Mouse (Mus musculus) cerebellum, adult 8-10 months (tissue): ENCODE results near the gene Gm20388.
A peak's percentile ranks its signal among the peaks of the same experiment; 100 is the strongest.

Experiments
- DNase-seq: peaks from one replicate; pipeline ENCODE4 v3.0.0; 2022

Gene Gm20388

DNA sequence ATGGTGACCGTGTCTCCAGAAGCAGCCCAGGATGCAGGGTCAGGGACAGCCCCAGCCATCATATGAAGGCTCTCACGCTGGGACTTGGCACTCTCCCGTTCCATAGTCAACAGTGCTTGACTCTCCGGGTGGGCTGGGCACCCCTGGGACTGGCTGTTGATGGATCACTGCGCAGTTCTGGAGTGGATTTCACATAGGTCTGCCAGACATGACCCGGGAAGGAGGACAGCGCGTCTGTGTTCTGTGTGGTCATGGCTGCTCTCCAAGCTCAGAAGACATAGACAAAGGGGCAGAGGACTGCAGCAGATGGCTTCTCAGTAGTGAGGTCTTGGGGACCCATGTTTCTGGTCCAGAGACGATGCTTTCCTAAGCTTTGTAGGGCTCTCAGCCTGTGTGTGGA lies 2140.0 kb downstream of the Gm20388 start:
- DNase-seq = peak; percentile 32

DNA sequence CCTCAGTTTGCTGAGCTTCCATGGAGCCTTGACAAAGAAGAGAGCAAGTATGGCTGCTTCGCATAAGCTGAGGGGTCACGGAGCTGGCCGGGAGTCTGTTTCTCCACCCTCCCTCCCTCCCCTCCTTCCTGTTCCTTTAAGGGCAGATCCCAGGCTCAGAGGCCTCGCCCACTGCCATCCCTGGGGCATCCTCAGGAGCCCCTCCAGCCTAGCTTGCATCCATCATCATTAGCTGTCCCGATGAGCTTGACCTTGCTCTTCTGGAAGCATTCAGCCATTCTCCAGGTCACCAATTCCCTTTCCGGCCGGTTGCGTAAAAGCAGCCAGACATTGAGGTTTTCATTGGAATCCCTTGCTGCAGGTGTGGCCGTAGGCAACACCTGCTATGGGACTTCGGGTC lies 2144.7 kb downstream of the Gm20388 start:
- no peak for DNase-seq

DNA sequence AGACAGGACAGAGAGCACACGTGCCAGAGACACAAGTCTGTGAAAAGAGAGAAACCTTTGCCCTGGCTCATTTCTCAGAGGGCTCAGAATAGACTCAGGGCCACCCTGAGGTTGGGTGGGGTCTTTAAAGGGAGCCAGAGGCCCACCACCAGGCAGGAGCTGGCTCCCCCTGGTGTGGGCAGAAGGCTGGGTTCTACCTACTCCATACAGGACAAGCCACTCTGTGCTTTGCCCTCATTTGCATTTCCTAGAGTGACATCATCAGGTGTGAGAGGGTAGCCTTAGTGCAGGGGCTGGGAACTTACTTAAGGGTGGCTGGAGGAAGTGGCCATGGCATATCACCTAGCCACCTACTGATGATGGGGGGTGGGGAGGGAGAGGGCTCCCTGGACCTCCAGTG lies 2145.5 kb downstream of the Gm20388 start:
- DNase-seq = no peak

DNA sequence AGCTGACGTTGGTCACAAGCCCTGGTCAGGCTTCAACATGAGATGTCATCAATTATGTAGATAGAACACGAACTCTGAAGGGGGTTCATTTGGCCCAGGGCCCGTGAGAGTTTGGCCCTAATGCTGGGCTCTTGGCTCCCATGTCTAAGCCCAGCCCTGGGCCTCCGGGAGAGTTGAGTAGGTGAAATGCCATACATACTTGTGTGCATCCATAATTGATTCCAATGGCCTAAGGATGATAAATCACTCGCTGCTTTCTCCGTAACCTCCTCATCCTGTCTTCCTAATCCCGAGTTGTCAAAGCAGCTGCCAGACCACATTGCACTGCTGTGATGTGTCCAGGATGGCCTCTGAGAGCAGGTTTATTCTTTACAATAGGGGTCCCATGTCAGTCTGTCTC lies 2146.2 kb downstream of the Gm20388 start:
- no peak for DNase-seq

DNA sequence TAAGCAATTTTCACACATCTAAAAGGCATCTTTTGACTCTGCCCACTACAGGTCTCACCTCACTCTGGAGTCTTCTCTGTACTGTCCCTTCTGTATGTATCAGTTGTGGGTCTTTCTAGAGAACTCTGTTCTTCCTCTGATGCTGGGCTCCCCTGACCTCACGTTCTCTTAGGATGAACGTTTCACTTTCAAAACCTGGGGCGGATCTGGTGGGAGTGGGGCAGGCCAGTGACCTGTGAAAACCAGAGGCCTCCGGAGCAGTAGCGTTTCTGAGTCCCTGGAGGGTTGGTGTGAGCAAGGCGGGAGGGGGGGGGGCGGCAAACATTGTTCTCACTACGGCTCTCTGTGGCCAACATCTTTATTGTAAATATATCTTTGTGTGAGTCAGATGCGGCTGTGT lies 2147.9 kb downstream of the Gm20388 start:
- no peak for DNase-seq

DNA sequence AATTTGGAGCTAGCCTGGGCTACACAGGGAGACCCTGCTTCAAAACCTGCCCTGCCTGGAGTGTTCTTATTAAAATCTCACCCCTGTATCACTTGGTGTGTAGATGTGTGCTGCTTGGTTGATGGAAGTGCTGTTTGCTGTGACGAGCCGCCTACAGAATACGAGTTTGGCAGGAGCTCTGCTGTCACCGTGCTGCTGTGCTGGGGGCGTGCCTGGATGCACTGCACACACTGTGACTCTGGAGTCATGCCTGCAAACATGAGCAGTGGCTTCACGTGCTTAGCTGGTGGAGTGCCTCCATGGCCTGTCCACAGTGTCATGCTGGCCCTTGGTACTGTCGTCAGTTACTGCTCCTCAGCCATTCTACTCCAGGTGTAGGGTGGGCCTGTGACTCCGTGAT lies 2148.3 kb downstream of the Gm20388 start:
- no peak for DNase-seq

DNA sequence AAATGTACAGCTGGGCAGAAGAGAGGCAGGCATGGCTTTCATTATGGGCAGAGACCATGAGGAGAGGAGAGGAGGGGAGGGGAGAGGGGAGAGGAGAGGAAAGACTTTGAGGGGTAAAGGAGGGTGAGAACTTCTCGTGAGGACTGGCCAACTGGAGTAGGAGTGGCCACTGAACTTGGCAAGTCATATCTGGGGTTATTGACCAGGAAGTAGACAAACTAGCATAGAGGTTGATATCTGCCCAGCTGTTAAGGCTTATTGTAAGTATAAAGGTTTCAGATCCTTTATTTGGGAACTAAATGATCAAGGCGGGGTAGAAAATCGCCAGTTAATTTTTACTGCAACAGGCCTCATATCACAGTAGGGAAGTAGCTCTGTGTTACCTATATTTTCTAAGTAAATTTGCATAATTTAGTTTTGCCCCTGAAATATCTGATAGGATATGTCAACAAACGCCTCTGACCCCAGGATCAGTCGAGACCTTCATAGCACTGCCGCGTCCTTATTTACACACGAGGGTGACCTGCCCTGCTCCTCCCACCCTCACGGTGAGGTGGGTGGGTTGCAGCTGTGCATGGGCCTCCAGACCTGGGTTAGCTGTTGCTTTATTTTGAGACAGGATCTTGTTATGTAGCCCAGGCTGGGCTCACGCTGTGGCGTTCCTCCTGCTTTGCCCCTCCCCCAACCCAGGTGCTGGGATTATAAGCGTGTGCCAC lies 2152.0 kb downstream of the Gm20388 start:
- DNase-seq = no peak

DNA sequence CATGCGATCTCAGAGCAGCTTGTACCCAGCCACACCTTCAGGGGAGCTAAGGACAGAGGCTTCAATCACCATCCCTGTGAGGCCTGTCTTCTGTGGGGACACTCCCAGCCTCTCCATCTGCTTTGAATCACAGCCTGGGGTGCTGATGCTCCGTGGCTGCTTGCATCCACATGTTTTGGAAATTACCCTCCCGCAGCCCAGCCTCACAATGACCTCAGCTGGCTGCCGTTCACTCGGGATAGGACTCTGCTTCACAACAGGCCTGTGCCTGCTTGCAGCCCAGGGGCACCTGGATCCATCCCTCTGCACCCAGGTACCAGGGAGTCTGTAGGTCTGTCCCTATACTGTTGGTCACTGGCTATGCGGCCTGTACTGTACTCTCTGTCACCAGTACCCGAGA lies 2153.7 kb downstream of the Gm20388 start:
- no peak for DNase-seq

DNA sequence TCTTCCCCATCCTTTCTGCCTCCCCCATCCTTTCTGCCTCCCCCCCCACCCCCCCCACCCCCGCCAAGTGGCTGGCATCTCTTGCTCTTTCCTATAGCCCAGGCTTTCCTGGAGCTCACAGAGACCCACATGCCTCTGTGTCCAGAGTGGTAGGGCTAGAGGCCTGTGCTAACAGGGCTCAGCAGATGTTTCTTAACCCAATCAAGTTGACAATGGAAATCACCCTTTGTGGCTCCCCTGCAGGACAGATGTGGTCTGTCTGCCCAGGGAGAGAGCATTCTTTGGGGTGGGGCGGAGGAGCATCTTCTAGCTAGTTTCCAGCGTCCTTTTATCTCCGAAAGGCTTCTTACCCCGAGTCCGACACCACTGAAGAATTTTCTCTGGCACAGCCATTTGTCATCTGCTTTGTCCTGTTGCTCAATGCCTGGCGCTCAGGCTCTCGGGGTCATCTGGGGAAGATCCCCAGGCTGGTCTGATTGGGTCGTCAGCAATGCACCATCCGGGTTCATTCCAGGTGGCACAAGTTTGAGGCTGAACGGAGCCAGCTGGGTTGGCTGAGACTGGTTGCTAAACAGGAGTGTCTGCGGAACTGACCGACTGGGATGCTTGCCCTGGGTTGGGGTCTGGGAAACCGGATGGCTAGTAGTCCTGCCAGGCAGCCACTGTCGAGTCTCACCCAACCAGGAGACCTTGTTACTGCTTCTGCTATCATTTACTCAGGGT lies 2157.3 kb downstream of the Gm20388 start:
- no peak for DNase-seq

DNA sequence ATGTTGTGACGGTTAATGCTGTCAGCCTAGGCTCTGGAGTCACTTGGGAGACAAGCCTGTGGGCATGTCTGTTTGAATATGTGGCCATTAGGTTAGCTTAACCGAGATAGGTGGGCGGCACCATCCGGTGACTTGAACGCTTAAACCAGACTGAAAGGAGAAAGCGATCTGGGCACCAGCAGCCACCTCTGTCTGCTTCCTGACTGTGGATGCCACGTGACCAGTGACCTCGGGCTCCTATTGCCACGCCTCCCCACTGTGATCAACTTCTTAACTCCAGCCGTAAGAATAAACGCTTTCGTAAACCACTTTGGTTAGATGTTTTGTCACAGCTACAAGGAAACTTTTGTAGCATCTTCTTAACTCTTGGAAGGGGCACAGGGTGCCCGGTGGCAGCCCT lies 2158.0 kb downstream of the Gm20388 start:
- no peak for DNase-seq

DNA sequence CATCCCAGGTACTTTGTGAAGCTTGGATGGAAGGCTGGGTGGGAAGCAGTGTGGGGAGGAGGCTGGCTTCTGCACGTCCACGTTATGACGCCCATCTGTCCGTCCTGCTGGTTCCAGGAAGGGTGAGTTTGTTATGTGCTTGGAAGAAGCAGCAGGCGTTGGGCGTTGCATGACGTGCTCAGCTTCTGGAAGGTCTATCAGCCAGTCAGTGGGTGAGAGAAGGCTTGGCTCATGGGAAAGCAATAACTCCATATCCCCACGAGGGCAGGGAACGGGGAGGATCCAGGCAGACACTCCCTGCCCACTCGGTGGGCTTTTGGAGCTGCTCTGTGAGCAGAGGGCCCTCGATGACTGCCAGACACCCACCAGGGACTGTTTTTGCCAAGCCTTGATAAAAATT lies 2158.6 kb downstream of the Gm20388 start:
- DNase-seq = no peak

DNA sequence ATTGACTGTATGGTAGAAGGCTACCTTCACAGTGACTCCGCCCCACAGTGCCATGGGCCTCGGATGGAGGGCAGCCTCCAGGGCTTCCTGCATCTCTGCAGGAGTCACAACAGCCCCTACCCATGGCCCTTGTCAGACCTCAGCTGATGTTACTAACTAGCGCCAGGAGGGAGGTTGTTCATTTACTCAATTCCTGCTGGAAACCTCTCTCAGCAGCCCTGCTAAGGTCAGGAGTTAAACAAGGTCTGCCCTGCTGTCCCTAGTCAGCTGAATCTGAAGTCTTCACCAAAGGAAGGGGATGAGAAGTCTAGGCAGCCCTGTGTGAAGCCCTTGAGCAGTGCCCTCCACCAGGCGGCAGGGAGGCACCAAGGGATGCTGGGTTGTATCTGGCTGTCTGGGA lies 2160.6 kb downstream of the Gm20388 start:
- no peak for DNase-seq

DNA sequence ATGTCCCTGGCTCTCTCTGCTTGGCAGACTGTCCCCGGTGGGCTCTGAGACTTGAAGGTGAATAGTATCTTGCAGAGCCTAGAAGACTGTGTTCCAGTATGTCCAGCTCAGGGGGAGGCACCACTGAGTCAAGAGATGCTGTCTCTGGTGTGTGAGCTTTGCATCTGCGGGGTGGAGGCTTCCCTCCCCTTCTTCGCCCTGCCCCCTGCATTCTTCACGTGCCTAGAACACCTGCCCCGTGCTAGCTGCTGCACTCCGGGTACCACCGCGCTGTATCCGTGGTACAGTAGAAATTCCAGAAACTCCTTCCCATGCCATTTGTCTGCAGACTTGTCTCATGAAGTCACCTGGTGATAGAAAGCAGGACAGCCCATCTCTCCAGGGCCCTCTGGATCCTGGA lies 2163.3 kb downstream of the Gm20388 start:
- no peak for DNase-seq

DNA sequence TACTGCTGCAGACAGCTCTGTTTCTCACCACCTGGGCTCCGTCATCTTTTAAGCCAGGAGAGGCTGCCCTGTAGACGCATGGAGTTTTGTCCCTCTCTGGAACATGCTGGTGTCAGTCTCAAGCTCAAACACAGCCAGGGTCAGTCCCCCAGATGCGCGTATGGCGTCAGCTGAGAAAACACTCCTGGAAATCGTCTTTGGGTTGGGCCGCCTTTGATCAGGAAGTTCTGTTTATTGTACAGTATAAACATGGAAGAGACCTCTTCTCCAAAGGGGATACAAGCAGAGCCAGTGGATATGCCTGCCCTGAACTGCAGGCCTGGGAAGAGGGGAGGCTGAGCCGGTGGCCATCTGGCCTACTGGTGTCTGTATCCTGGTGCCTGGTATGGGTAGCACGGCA lies 2163.8 kb downstream of the Gm20388 start:
- DNase-seq = no peak

DNA sequence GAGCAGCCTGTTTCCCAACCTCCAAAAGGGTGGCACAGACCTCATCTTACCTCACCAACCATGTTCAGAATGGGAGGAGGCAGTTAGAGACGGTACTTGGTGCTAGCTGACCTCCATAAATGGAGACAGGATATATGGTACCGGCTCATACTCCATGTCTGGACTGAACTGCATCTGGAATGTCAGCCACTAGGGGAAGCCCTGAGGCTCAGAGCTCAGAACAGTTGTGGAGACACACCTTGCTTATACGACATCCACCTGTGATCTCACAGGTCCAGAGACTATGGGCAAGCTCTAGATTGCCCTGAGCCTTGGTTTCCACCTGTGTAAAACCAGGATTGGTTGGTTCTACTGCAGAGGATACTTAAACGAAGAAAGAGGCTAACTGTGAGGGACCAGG lies 2164.3 kb downstream of the Gm20388 start:
- DNase-seq = no peak

DNA sequence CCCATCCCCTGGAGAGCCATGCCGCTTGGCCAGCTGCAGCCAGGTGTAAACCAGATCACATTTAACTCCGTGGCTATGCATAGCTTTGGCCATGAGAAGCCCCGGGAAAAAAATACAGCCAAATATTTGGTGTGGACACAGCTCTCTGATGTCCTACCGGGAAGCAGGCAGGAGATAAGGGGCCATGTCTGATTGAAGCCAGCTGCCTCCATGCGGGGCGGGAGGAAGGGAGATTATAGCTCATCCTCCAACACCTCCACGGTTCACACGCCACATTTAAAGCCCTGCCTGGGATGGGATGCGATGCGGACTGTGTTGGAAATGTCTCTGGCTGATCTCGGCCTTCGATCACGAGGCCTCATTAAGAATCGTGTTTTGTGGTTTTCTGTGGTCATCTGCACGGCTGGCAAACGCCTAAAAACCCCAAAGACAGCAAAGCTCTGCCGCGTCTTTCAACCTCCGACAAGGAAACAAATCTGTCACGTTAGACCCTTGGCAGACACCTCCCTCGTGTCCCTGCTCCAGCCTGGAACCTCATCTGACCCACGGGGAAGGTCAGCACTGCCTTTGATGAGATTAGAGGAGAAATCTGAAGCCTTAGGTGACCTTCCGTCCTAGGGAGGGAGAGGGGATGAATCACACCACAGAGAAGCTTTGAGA lies 2165.7 kb downstream of the Gm20388 start:
- DNase-seq = no peak

DNA sequence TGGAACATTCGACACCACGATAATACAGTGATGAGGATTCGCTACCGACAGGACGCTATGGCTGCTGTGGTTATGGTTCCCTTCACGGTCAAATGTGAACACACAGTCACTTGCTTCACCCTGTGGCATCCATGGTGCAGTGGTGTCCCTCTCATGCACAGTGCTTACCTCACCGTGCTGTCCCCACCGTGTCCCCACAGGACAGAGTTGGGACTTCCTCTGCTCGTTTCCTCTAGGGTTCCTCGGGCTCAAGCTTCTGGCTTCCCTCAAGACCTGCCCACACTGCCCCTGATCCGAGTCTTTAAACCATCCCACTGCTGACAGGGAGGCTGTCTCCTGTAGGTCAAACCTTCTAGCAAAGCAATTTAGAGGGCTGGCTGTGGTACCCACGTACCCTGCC lies 2167.7 kb downstream of the Gm20388 start:
- no peak for DNase-seq

DNA sequence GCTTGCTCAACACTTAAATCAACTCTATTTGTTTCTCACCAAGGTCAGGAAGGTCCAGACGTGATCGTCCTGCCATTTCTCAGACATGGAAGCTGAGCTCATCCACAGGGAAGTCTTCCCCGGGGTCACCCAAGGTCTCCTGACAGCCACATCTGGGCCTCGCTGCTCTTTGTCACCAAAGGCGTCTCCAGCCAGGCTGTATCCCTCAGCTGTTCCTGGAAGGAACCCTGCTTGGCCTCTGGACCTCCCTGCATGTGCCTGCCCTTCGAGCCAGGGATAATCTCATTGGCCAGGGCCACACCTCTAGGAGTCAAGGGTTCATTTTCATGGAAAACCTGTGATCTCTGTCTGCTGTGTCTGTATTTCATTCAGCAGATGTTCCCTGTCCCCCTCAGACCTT lies 2168.5 kb downstream of the Gm20388 start:
- no peak for DNase-seq

DNA sequence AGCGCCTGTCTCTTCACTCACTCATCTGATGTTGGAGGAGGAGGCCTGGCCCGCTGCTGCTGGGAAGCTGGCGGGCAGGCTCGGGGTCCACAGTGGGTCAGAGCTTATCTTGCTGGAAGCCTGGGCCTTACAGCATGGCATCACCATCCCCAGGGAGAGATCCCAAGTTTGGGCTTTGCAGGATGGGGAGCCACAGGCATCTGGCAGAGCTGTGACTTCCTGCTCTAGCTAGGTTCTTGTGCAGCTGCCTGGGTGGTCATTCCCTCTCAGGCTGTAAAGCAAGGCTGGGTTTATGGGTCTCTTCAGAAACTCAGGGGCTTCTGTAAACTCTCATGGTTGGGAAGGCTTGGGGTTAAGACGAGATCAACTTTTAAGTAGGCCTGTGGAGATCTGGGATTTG lies 2169.7 kb downstream of the Gm20388 start:
- no peak for DNase-seq

DNA sequence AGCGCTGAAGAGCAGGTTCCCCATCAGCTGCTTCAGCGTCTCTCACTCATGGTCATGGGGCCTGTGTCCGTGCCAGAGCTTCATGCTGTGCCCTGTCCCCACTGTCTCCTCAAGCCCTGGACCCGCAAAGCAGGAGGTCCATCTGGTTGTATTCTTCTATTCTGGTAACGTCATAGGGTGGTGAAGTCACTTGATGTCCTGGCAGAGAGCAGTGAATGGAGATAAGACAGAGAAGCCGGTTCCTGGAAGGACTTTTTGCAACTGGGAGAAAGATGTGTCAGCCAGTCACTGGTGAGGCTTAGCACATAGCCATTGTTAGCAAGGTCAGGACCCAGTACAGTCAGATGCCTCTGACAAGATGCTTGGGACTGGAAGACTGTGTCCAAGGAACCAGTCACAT lies 2172.8 kb downstream of the Gm20388 start:
- no peak for DNase-seq

DNA sequence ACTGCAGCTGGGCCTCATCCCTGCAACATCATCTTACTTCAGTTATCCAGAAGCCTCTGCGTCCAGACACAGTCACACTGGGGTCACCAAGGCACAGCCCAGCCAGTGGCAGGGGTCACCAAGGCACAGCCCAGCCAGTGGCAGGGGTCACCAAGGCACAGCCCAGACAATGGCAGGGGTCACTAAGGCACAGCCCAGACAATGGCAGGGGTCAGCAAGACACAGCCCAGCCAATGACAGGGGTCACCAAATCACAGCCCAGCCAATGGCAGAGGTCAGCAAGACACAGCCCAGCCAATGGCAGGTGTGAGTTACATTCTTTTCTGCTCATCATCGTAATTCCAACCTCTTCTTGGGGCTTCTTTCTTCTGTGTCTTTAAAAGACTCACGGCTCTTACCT lies 2173.5 kb downstream of the Gm20388 start:
- DNase-seq = no peak

DNA sequence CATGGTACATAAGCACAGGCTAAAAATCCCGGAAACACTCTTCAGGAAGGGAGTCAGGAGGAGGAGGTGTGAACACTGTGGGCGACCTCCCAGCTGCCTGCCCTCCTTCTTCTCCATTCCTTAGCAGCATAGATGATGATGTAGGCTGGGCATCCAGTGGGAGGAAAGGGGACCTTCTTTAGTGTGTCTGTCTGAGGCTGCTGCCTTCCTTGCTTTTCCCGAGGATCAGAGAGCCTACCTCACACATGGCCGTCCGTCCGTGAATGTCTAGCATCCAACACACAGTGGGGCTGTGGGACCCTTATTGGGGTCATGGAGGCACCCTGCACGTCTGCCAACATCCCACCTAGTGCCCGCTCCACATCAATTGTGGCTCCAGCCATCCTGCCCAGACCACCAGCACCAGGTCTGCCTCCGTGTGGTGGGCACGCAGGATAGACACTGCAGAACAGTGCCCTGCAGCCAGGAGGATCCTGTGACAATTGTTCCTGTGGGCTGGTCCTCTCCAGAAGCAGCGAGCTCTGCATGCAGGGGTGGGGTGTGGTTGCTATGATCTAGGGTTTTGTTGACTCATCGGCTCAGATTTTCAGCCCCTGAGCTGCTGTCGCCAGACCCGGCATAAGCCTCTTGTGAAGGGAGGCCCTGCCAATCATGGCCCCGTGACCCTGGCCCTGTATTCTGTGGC lies 2174.2 kb downstream of the Gm20388 start:
- no peak for DNase-seq

DNA sequence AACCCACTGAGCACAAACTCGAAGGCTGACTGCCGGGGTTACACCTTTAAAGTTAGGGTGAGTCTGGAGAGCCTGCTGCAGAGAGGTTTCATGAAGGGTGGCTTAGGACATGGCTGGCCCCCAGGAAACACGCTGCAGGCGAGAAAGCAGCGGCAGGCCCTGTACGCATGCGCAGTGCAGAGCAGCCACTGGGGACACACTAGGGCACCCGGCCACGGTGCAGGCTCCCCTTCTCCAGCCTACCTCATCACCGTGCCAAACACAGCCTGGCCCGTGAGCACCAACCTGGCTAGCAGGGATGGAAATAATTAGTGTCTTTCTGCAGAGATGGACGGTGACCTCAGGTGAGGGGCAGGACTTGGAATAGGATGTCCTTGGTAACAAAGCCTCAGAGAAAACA lies 2175.4 kb downstream of the Gm20388 start:
- peak; percentile 30 for DNase-seq

DNA sequence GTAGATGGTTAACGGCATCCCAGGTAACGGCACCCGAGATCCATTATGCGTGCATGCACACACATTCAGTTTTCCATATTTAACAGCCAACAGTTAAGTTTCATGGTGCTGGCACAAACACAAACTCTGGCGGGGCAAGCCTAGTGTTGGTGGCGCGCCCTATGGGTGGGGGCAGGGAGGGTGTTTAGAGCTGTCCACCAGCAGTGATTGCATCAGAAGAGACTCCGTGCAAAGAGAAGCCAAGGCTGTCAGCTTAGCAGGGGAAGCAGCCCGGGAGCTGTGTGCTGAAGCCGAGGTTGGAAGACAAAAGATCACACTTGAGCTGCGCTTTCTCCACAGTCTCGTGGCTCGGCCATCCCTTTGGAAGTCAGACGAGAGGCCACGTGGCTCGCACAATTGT lies 2178.0 kb downstream of the Gm20388 start:
- no peak for DNase-seq
